Mouse (Mus musculus): Measurements from ENCODE around the gene Ak7. TPM values are rescaled to one million over a fixed set of nuclear protein-coding genes. Genes with fewer than 3 reads are reported as not detected.

Ak7 gene
- 0.40 and 0.49 TPM in 2 replicates for polyA plus RNA-seq (2015; fragmentation: Nextera tagmentation; extraction: Ambion mirVana)

DNA sequence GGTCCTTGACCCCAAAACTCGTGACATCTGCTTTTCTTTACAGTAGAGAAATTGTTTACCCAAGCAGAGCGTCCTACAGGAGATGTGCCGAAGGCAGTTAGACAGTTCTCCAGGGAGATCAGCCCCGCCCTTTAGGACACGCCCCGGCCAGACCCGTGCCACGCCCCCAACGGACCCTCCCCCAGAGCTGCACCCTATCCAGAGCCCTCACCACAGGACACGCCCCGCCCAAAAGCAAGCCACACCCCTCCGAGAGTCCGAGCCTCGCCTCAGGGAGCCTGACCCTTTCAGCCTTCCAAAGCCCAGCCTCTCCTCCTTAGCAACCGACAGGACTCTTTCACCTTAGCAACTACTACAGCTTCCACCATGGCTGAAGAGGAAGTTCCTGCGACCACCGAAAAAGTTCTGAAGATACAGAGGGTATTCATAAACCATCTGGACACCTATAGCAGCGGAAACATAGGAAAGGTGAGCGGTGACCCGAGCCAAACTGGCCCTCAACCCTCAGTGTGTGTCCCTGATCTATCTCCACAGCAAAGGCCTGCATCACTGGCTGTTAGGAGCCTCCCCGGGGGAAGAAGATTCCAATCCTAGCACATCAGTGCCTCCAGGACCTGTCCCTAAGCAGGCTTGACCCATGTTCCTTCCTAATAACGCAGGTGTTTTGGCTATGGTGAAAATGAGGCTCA, at the start of gene Ak7:
TSS of gene Ak7 (plus strand) at position 178 of the 689 bp plus-strand sequence.
- Histone ChIP-seq H3K4me2 (ENCODE audit: low read depth, low read length) (peak within 1 kb of the TSS; percentile 45), H3K27me3 (replicated peaks; ENCODE audit: control insufficient read depth, insufficient read depth, low read length) (no peaks in the 10 kb centered on the region), H3K36me3 (ENCODE audit: control insufficient read depth, insufficient read depth, low read length) (no peaks in the 10 kb centered on the region), H3K9ac (ENCODE audit: low read depth, low read length) (no peak within 1 kb of the TSS), H3K4me3 (ENCODE audit: low read length) (peak within 1 kb of the TSS; percentile 15; the same call in 1 of the 2 replicates), H3K27ac (ENCODE audit: low read length) (no peak within 1 kb of the TSS), H3K4me1 (ENCODE audit: control insufficient read depth, insufficient read depth, low read length) (peaks cover 4% of the 10 kb centered on the region), H3K9me3 (ENCODE audit: control insufficient read depth, low read length) (no peaks in the 10 kb centered on the region)
- WGBS: 12% methylated on average over 22 of the region's 22 CpGs
- peak; percentile 98 for ATAC-seq

DNA sequence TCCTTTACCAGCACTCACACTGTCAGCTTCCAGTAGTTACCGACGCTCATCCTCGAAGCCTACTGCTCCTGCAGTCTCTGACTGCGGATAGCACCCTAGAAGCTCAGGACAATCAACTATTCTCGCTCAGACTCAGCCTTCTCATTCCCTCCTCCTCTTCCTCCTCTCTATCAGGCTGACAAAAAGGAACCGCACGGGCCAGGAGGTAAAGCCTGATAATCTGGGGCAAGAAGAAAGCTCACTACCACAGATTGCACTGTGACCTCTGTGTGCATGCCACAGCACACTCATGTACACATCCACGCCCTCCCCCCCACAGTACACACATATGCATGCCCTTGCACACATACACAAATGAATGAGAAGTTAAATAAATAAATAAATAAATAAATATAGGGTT, 29.5 kb upstream of the Ak7 start:
- H3K4me2 ChIP-seq (ENCODE audit: low read depth, low read length): no peak overlapping the region
- no peak overlapping the region for H3K27ac ChIP-seq (ENCODE audit: low read length)
- H3K4me3 ChIP-seq (ENCODE audit: low read length): no peak overlapping the region
- no peaks in the 10 kb centered on the region for H3K9me3 ChIP-seq (ENCODE audit: control insufficient read depth, low read length)
- no peaks in the 10 kb centered on the region for H3K4me1 ChIP-seq (ENCODE audit: control insufficient read depth, insufficient read depth, low read length)
- H3K36me3 ChIP-seq (ENCODE audit: control insufficient read depth, insufficient read depth, low read length): peaks cover 13% of the 10 kb centered on the region
- WGBS: 89% methylated on average over 8 of the region's 8 CpGs
- H3K9ac ChIP-seq (ENCODE audit: low read depth, low read length): no peak overlapping the region
- ATAC-seq: no peak
- no peaks in the 10 kb centered on the region for H3K27me3 ChIP-seq (replicated peaks; ENCODE audit: control insufficient read depth, insufficient read depth, low read length)

DNA sequence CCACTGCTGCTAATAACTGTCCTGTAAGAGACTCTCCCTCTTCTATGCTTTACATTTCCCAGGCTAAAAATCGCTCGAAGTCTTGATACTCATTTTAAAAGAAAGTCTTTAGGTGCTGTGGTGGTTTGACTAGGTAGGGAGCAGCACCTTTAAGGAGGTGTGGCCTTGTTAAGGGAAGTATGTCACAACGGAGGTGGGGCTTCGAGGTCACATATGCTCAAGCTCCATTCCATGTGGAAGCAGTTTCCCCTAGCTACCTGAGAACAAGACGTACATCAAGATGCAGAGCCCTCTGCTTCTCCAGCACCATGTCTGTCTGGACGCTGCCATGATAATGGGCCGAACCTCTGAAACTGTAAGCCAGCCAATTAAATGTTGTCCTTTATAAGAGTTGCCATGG, 27.6 kb upstream of the Ak7 start:
- Histone ChIP-seq H3K27me3 (replicated peaks; ENCODE audit: control insufficient read depth, insufficient read depth, low read length) (no peaks in the 10 kb centered on the region), H3K9me3 (ENCODE audit: control insufficient read depth, low read length) (no peaks in the 10 kb centered on the region), H3K9ac (ENCODE audit: low read depth, low read length) (no peak overlapping the region), H3K4me1 (ENCODE audit: control insufficient read depth, insufficient read depth, low read length) (peaks cover 7% of the 10 kb centered on the region), H3K4me2 (ENCODE audit: low read depth, low read length) (no peak overlapping the region), H3K4me3 (ENCODE audit: low read length) (no peak overlapping the region), H3K36me3 (ENCODE audit: control insufficient read depth, insufficient read depth, low read length) (peaks cover 10% of the 10 kb centered on the region), H3K27ac (ENCODE audit: low read length) (no peak overlapping the region)
- no peak for ATAC-seq
- WGBS: 91% methylated on average over 7 of the region's 7 CpGs

DNA sequence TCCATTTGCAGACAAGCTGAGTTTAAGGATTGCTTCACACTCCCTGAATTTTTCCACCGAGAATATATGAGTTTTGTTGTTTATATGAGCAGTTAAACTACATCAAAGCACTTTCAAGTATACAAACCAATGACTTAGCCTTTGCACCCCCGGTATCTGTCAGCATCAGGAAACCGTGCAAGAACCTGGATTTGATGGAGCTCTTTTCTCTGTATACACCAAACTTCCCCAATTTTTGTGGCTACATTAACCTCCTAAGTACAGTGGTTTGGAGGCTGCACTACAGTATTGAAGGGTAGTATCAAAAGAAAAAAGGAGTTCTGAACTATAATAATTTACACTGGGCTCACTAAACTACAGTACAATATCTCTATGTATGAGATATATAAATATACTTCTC, 27.0 kb upstream of the Ak7 start:
- Histone ChIP-seq H3K9me3 (ENCODE audit: control insufficient read depth, low read length) (no peaks in the 10 kb centered on the region), H3K4me2 (ENCODE audit: low read depth, low read length) (no peak overlapping the region), H3K4me1 (ENCODE audit: control insufficient read depth, insufficient read depth, low read length) (peaks cover 10% of the 10 kb centered on the region), H3K27me3 (replicated peaks; ENCODE audit: control insufficient read depth, insufficient read depth, low read length) (no peaks in the 10 kb centered on the region), H3K4me3 (ENCODE audit: low read length) (no peak overlapping the region), H3K9ac (ENCODE audit: low read depth, low read length) (no peak overlapping the region), H3K27ac (ENCODE audit: low read length) (no peak overlapping the region), H3K36me3 (ENCODE audit: control insufficient read depth, insufficient read depth, low read length) (peaks cover 6% of the 10 kb centered on the region; the same call in 1 of the 2 replicates)
- no peak for ATAC-seq
- WGBS: 78% methylated on average over 3 of the region's 3 CpGs

DNA sequence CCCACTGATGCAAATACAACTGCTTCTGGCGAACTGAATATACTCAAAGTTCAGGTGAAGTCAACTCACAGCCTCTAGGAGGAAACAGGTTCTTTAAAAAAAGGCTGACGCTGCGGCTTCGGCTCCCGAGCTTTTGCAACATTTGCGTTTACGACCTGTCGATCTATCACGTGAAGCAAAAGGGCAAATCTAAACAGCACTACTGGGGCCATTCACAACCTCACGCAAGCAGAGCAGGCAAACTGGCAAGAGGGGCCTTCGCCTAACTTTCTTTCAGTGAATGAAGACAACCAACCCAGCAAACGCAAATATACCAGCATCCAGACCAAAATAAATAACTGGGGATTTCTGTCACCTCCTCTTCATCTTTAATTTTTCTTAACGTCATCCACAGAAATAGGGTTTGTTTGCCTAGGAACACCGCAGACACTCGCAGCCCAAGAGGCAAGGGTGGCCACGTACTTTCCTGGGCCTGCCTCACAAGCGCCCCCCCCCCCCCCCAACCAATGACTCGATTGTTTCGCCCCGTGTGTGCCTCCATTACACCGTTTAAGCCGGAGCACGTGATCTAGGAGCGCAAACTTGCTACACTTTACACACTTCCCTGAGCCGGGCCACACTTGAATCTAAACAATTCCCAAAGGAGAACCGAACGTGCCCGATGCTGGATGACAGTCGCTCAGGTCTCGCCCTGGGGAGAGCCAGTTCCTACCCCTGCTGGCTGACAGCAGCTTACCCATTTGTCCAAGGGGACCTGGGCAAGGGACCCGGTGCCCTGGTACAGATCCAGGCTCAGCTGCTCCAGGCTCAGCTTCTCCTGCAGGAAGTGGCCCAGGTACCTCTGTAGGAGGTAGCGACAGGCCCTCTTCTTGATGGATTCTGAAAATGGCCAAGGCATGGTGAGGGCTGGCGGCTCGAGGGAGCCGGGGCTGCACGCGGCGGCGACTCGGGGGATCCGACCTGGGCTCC, 21.6 kb upstream of the Ak7 start, which contains the start of gene Gskip:
TSS of gene Gskip (plus strand) at position 897 of the 969 bp plus-strand sequence.
- Histone ChIP-seq H3K9ac (ENCODE audit: low read depth, low read length) (peak within 1 kb of the TSS; percentile 97), H3K9me3 (ENCODE audit: control insufficient read depth, low read length) (no peaks in the 10 kb centered on the region), H3K27ac (ENCODE audit: low read length) (peak within 1 kb of the TSS; percentile 96), H3K4me2 (ENCODE audit: low read depth, low read length) (peak within 1 kb of the TSS; percentile 90), H3K4me1 (ENCODE audit: control insufficient read depth, insufficient read depth, low read length) (peaks cover 17% of the 10 kb centered on the region), H3K36me3 (ENCODE audit: control insufficient read depth, insufficient read depth, low read length) (no peaks in the 10 kb centered on the region), H3K4me3 (ENCODE audit: low read length) (peak within 1 kb of the TSS; percentile 95), H3K27me3 (replicated peaks; ENCODE audit: control insufficient read depth, insufficient read depth, low read length) (no peaks in the 10 kb centered on the region)
- peak; percentile 46 for ATAC-seq
- under 1% methylated on average over 41 of the region's 41 CpGs for WGBS

- Histone ChIP-seq H3K4me2 (ENCODE audit: low read depth, low read length) (peak within 1 kb of the TSS; percentile 90), H3K9ac (ENCODE audit: low read depth, low read length) (peak within 1 kb of the TSS; percentile 97), H3K4me3 (ENCODE audit: low read length) (peak within 1 kb of the TSS; percentile 95), H3K4me1 (ENCODE audit: control insufficient read depth, insufficient read depth, low read length) (peaks cover 17% of the 10 kb centered on the region), H3K27me3 (replicated peaks; ENCODE audit: control insufficient read depth, insufficient read depth, low read length) (no peaks in the 10 kb centered on the region), H3K36me3 (ENCODE audit: control insufficient read depth, insufficient read depth, low read length) (no peaks in the 10 kb centered on the region), H3K9me3 (ENCODE audit: control insufficient read depth, low read length) (no peaks in the 10 kb centered on the region), H3K27ac (ENCODE audit: low read length) (peak within 1 kb of the TSS; percentile 96)
- WGBS: under 1% methylated on average over 67 of the region's 73 CpGs
- ATAC-seq: peak; percentile 87
These were observed 20.6 kb upstream of the Ak7 start, which contains the start of gene Atg2b for GRCm38 (mm10) chr12:105685001-105685691. TSS of gene Atg2b (minus strand) at chr12:105685211.

GRCm38 (mm10) chr12:105686791-105687190, 19.0 kb upstream of the Ak7 start:
- H3K27me3 ChIP-seq (replicated peaks; ENCODE audit: control insufficient read depth, insufficient read depth, low read length): no peaks in the 10 kb centered on the region
- H3K4me1 ChIP-seq (ENCODE audit: control insufficient read depth, insufficient read depth, low read length): peaks cover 17% of the 10 kb centered on the region
- H3K9ac ChIP-seq (ENCODE audit: low read depth, low read length): no peak overlapping the region
- no peak for ATAC-seq
- no peak overlapping the region for H3K4me2 ChIP-seq (ENCODE audit: low read depth, low read length)
- H3K36me3 ChIP-seq (ENCODE audit: control insufficient read depth, insufficient read depth, low read length): no peaks in the 10 kb centered on the region
- no peak overlapping the region for H3K4me3 ChIP-seq (ENCODE audit: low read length)
- H3K27ac ChIP-seq (ENCODE audit: low read length): no peak overlapping the region
- H3K9me3 ChIP-seq (ENCODE audit: control insufficient read depth, low read length): no peaks in the 10 kb centered on the region
- WGBS: 90% methylated on average over 3 of the region's 3 CpGs

DNA sequence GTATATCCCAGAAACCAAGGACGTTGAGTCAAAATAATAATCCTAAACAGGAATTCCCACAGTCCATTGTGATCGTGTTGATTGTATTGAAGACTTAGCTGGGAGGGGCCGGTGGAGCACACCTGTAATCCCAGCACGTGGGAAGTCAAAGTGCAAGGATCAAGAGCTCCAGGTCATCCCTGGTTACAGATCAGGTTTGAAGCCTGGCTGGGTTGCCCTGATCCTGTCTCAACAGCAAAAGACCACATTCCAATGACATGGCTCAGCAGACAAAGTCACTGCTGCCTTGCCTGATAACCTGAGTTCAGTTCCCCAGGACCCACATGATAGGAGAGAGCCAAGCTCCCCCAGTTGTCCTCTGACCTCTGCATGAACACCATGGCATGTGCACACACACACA, 18.4 kb upstream of the Ak7 start:
- peak; percentile 22 for ATAC-seq
- no peaks in the 10 kb centered on the region for H3K36me3 ChIP-seq (ENCODE audit: control insufficient read depth, insufficient read depth, low read length)
- H3K27ac ChIP-seq (ENCODE audit: low read length): peak overlapping the region; percentile 71
- H3K9me3 ChIP-seq (ENCODE audit: control insufficient read depth, low read length): no peaks in the 10 kb centered on the region
- no peaks in the 10 kb centered on the region for H3K27me3 ChIP-seq (replicated peaks; ENCODE audit: control insufficient read depth, insufficient read depth, low read length)
- peaks cover 14% of the 10 kb centered on the region for H3K4me1 ChIP-seq (ENCODE audit: control insufficient read depth, insufficient read depth, low read length)
- no peak overlapping the region for H3K4me3 ChIP-seq (ENCODE audit: low read length)
- H3K4me2 ChIP-seq (ENCODE audit: low read depth, low read length): no peak overlapping the region
- 68% methylated on average over 4 of the region's 4 CpGs for WGBS
- H3K9ac ChIP-seq (ENCODE audit: low read depth, low read length): no peak overlapping the region

DNA sequence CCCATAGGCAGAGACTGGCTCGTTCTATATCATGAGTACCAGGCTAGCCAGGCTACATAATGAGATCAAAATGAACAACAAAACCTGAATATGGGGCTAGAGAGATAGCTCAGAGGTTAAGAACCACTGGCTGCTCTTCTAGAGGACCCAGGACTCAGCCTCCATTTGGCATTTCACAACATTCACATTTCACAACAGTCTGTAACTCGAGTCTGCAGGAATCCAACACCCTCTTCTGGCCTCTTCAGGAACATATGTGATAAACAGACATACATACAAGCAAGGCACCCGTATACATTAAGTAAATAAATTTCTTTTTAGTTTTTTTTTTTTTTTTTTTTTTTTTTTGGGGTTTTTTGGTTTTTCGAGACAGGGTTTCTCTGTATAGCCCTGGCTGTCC, 17.2 kb upstream of the Ak7 start:
- ATAC-seq: no peak
- Histone ChIP-seq H3K9me3 (ENCODE audit: control insufficient read depth, low read length) (no peaks in the 10 kb centered on the region), H3K36me3 (ENCODE audit: control insufficient read depth, insufficient read depth, low read length) (no peaks in the 10 kb centered on the region), H3K27ac (ENCODE audit: low read length) (no peak overlapping the region), H3K4me1 (ENCODE audit: control insufficient read depth, insufficient read depth, low read length) (peaks cover 7% of the 10 kb centered on the region; the same call in 1 of the 2 replicates), H3K4me2 (ENCODE audit: low read depth, low read length) (no peak overlapping the region), H3K27me3 (replicated peaks; ENCODE audit: control insufficient read depth, insufficient read depth, low read length) (no peaks in the 10 kb centered on the region), H3K9ac (ENCODE audit: low read depth, low read length) (no peak overlapping the region), H3K4me3 (ENCODE audit: low read length) (no peak overlapping the region)
- 83% methylated on average over 4 of the region's 4 CpGs for WGBS

All from intestine, embryonic 16.5 days (tissue).